Mouse (Mus musculus): Measurements from ENCODE around the gene Dnajb3. TPM values are rescaled to one million over a fixed set of nuclear protein-coding genes. Genes with fewer than 3 reads are reported as not detected.
"Not testable (repeated sequence)": the region's sequence is repeated elsewhere in the genome, so short reads cannot be mapped to it uniquely, and the experiment has no call there.

Gene Dnajb3
- polyA plus RNA-seq, 1 experiment from 2014 or later = 9.6 TPM

GRCm38 (mm10) chr1:88199996-88200395 lies 5.6 kb downstream of the Dnajb3 start:
- Histone ChIP-seq H3K4me1 (ENCODE audit: control insufficient read depth, insufficient read depth, low read length) (no peaks in the 10 kb centered on the region), H3K9ac (ENCODE audit: low read depth, low read length) (no peak overlapping the region), H3K4me2 (no peak overlapping the region), H3K9me3 (replicated peaks; ENCODE audit: control insufficient read depth, low read length) (no peaks in the 10 kb centered on the region), H3K36me3 (ENCODE audit: control insufficient read depth, insufficient read depth, low read length) (no peaks in the 10 kb centered on the region), H3K27ac (ENCODE audit: low read depth, low read length) (no peak overlapping the region), H3K4me3 (ENCODE audit: low read depth, low read length) (no peak overlapping the region), H3K27me3 (ENCODE audit: control insufficient read depth, insufficient read depth, low read length) (no peaks in the 10 kb centered on the region)
- no peak for ATAC-seq (replicated peaks; ENCODE audit: insufficient number of reproducible peaks, low FRiP score, low TSS enrichment)
- 57% methylated on average over 2 of the region's 2 CpGs for WGBS (ENCODE audit: insufficient replicate concordance)

DNA sequence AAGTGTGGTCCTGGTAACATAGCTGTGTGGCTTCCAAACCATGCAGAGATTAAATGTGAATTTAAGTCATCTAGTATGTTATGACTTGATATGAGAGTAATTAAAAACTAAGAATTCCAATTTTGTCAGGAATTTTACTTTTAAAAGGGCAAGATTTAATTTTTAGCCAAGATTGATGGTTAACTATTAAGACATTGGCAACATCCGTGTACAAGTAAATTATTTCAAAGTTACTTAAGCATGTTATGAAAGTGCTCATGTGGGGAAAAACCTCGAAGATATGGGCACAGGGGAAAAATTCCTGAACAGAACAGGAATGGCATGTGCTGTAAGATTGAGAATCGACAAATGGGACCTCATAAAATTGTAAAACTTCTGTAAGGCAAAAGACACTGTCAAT lies 8.1 kb downstream of the Dnajb3 start:
- ATAC-seq (replicated peaks; ENCODE audit: insufficient number of reproducible peaks, low FRiP score, low TSS enrichment) = no peak
- H3K27ac ChIP-seq (ENCODE audit: low read depth, low read length) = no peak overlapping the region
- 71% methylated on average over 3 of the region's 3 CpGs for WGBS (ENCODE audit: insufficient replicate concordance)

GRCm38 (mm10) chr1:88195687-88196086 lies 9.9 kb downstream of the Dnajb3 start:
- Histone ChIP-seq H3K4me3 (ENCODE audit: low read depth, low read length) (no peak overlapping the region), H3K36me3 (ENCODE audit: control insufficient read depth, insufficient read depth, low read length) (no peaks in the 10 kb centered on the region), H3K9ac (ENCODE audit: low read depth, low read length) (no peak overlapping the region), H3K4me2 (no peak overlapping the region), H3K27me3 (ENCODE audit: control insufficient read depth, insufficient read depth, low read length) (0 out of 2 replicates have a peak, but pooled peaks cover 2% of the 10 kb centered on the region), H3K4me1 (ENCODE audit: control insufficient read depth, insufficient read depth, low read length) (no peaks in the 10 kb centered on the region), H3K27ac (ENCODE audit: low read depth, low read length) (no peak overlapping the region), H3K9me3 (replicated peaks; ENCODE audit: control insufficient read depth, low read length) (no peaks in the 10 kb centered on the region)
- no peak for ATAC-seq (replicated peaks; ENCODE audit: insufficient number of reproducible peaks, low FRiP score, low TSS enrichment)
- 94% methylated on average over 1 of the region's 1 CpGs for WGBS (ENCODE audit: insufficient replicate concordance)

More for the DNA sequence above, 8.1 kb downstream of the Dnajb3 start:
- no peak overlapping the region for H3K4me2 ChIP-seq
- no peaks in the 10 kb centered on the region for H3K36me3 ChIP-seq (ENCODE audit: control insufficient read depth, insufficient read depth, low read length)
- no peak overlapping the region for H3K9ac ChIP-seq (ENCODE audit: low read depth, low read length)
- H3K27me3 ChIP-seq (ENCODE audit: control insufficient read depth, insufficient read depth, low read length) = 0 out of 2 replicates have a peak, but pooled peaks cover 2% of the 10 kb centered on the region
- H3K4me1 ChIP-seq (ENCODE audit: control insufficient read depth, insufficient read depth, low read length) = no peaks in the 10 kb centered on the region
- H3K9me3 ChIP-seq (replicated peaks; ENCODE audit: control insufficient read depth, low read length) = no peaks in the 10 kb centered on the region
- no peak overlapping the region for H3K4me3 ChIP-seq (ENCODE audit: low read depth, low read length)

DNA sequence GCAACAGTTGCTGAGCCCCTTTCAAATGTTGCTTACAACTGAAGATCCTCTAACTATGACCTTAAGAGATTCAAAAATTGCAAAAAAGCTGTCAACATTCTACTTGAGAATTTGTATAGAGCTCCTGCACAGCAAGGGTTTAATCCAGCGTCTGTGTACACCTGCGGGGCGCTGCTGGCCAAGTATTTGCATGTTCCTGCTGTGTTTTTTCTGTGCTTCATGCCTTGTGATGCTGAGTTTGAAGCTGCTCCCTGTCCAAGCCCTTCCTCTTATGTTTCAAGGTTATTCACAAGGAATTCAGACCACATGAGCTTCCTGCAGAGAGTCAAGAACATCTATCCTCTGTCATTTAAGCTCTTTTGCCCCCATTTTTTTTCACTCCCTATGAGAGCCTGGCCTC lies 13.4 kb downstream of the Dnajb3 start:
- no peak for ATAC-seq (replicated peaks; ENCODE audit: insufficient number of reproducible peaks, low FRiP score, low TSS enrichment)
- 61% methylated on average over 3 of the region's 3 CpGs for WGBS (ENCODE audit: insufficient replicate concordance)
- Histone ChIP-seq H3K36me3 (ENCODE audit: control insufficient read depth, insufficient read depth, low read length) (no peaks in the 10 kb centered on the region), H3K27me3 (ENCODE audit: control insufficient read depth, insufficient read depth, low read length) (0 out of 2 replicates have a peak, but pooled peaks cover 2% of the 10 kb centered on the region), H3K4me3 (ENCODE audit: low read depth, low read length) (no peak overlapping the region), H3K27ac (ENCODE audit: low read depth, low read length) (no peak overlapping the region), H3K9ac (ENCODE audit: low read depth, low read length) (no peak overlapping the region), H3K9me3 (replicated peaks; ENCODE audit: control insufficient read depth, low read length) (no peaks in the 10 kb centered on the region), H3K4me2 (no peak overlapping the region), H3K4me1 (ENCODE audit: control insufficient read depth, insufficient read depth, low read length) (no peaks in the 10 kb centered on the region)

DNA sequence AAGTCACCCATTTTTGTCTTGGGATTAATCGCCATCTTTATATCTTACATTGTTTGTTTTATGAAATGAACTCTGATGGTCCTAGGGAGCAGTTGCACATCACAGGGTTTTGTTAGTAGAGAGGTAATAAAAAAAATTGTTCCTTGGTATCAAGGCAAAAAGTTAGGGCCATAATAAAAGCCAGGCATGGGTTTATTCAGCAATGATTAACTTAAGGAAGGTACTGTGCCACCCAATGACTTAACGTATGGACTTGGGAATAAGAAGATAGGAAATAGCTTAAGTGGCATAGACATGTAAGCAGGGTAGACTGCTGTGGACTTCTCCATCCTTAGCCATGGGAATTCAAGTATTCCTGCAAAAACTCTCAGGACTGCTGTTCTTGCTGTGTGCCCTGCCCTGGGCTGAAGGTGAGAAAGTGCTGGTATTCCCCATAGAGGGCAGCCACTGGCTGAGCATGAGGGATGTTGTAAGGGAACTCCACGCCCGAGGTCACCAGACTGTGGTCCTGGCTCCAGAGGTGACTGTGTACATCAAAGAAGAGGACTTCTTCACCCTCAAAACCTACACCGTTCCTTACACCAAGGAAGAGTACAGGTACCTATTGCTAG lies 19.2 kb downstream of the Dnajb3 start:
- 78% methylated on average over 5 of the region's 5 CpGs for WGBS (ENCODE audit: insufficient replicate concordance)
- no peak overlapping the region for H3K9ac ChIP-seq (ENCODE audit: low read depth, low read length)
- H3K4me1 ChIP-seq (ENCODE audit: control insufficient read depth, insufficient read depth, low read length) = no peaks in the 10 kb centered on the region
- no peak overlapping the region for H3K27ac ChIP-seq (ENCODE audit: low read depth, low read length)
- H3K27me3 ChIP-seq (ENCODE audit: control insufficient read depth, insufficient read depth, low read length) = no peaks in the 10 kb centered on the region
- no peak overlapping the region for H3K4me3 ChIP-seq (ENCODE audit: low read depth, low read length)
- H3K9me3 ChIP-seq (replicated peaks; ENCODE audit: control insufficient read depth, low read length) = no peaks in the 10 kb centered on the region
- ATAC-seq (replicated peaks; ENCODE audit: insufficient number of reproducible peaks, low FRiP score, low TSS enrichment) = no peak
- H3K4me2 ChIP-seq = no peak overlapping the region
- H3K36me3 ChIP-seq (ENCODE audit: control insufficient read depth, insufficient read depth, low read length) = no peaks in the 10 kb centered on the region

DNA sequence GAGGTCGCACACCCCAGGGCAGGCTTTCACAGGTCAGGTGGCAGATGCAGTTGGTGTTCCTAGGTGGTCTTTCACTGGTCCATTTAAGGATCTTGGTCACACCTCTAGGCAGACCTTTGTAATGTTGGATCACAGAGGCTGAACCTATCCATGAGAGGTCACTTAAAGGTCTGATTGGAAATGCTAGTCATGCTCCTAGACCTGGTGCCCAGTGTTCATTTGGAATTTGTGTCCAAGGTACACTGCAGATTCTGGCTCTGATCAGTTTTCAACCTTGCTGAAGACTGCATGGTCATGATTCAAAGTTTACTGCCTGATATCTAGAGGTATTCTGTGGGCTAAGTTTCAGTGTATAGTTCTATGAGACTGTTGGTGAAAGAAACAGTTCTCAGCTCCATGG lies 25.9 kb downstream of the Dnajb3 start:
- Histone ChIP-seq H3K9me3 (replicated peaks; ENCODE audit: control insufficient read depth, low read length) (peaks cover 3% of the 10 kb centered on the region; the same call in 1 of the 2 replicates), H3K9ac (ENCODE audit: low read depth, low read length) (no peak overlapping the region), H3K4me1 (ENCODE audit: control insufficient read depth, insufficient read depth, low read length) (no peaks in the 10 kb centered on the region), H3K36me3 (ENCODE audit: control insufficient read depth, insufficient read depth, low read length) (no peaks in the 10 kb centered on the region), H3K27ac (ENCODE audit: low read depth, low read length) (no peak overlapping the region), H3K4me3 (ENCODE audit: low read depth, low read length) (no peak overlapping the region), H3K4me2 (no peak overlapping the region), H3K27me3 (ENCODE audit: control insufficient read depth, insufficient read depth, low read length) (no peaks in the 10 kb centered on the region)
- 79% methylated on average over 1 of the region's 1 CpGs for WGBS (ENCODE audit: insufficient replicate concordance)
- ATAC-seq (replicated peaks; ENCODE audit: insufficient number of reproducible peaks, low FRiP score, low TSS enrichment) = no peak

DNA sequence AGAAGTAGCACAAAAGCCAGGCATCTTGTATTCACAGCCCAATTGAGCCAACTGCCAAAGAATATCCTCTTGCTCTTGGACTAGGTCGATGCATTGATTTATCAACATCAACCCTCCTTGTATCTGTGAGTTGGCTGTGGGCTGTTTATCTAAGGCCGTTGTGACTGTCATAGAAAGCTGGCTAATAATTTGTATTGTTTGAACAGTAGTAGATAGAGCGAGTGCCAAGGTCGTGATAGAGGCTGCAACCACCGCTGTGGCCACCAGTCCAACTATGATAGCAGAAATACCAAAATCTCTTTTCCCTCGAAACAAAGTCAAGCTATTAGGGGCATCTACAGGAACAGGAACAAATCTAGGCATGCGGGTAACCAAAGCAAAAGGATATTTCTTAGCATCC lies 33.4 kb downstream of the Dnajb3 start:
- H3K36me3 ChIP-seq (ENCODE audit: control insufficient read depth, insufficient read depth, low read length); H3K9me3 ChIP-seq (replicated peaks; ENCODE audit: control insufficient read depth, low read length); H3K27me3 ChIP-seq (ENCODE audit: control insufficient read depth, insufficient read depth, low read length); ATAC-seq (replicated peaks; ENCODE audit: insufficient number of reproducible peaks, low FRiP score, low TSS enrichment); H3K9ac ChIP-seq (ENCODE audit: low read depth, low read length); H3K4me2 ChIP-seq; H3K4me1 ChIP-seq (ENCODE audit: control insufficient read depth, insufficient read depth, low read length); H3K27ac ChIP-seq (ENCODE audit: low read depth, low read length); H3K4me3 ChIP-seq (ENCODE audit: low read depth, low read length): not testable (repeated sequence)
- 81% methylated on average over 5 of the region's 7 CpGs for WGBS (ENCODE audit: insufficient replicate concordance)

DNA sequence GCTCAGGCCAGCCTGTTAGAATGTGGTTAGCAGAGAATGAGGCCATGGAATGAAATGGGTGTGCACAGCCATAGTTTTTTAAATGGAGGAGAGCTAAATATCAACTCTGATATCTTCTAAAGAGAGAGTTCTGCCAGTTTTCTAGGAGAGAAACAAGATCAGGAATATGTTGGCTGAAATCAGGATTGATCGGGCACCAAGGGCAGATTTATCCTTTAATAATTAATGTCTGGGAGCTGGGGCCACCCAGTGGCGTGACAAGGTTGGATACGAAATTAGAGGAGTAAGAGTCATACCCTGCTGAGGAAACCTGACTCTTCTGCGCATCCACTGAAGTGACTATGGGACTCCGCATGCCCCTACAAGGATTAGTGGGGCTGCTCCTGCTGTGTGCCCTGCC lies 39.9 kb downstream of the Dnajb3 start, which contains the start of gene Ugt1a5:
TSS of gene Ugt1a5 (plus strand) at position 302 of the 400 bp plus-strand sequence.
- no peak within 1 kb of the TSS for H3K9ac ChIP-seq (ENCODE audit: low read depth, low read length)
- no peaks in the 10 kb centered on the region for H3K9me3 ChIP-seq (replicated peaks; ENCODE audit: control insufficient read depth, low read length)
- H3K4me3 ChIP-seq (ENCODE audit: low read depth, low read length) = no peak within 1 kb of the TSS
- 74% methylated on average over 5 of the region's 5 CpGs for WGBS (ENCODE audit: insufficient replicate concordance)
- H3K27ac ChIP-seq (ENCODE audit: low read depth, low read length) = no peak within 1 kb of the TSS
- H3K4me1 ChIP-seq (ENCODE audit: control insufficient read depth, insufficient read depth, low read length) = no peaks in the 10 kb centered on the region
- no peak within 1 kb of the TSS for H3K4me2 ChIP-seq
- no peak for ATAC-seq (replicated peaks; ENCODE audit: insufficient number of reproducible peaks, low FRiP score, low TSS enrichment)
- no peaks in the 10 kb centered on the region for H3K27me3 ChIP-seq (ENCODE audit: control insufficient read depth, insufficient read depth, low read length)
- no peaks in the 10 kb centered on the region for H3K36me3 ChIP-seq (ENCODE audit: control insufficient read depth, insufficient read depth, low read length)

GRCm38 (mm10) chr1:88158430-88158829 lies 47.2 kb downstream of the Dnajb3 start:
- Histone ChIP-seq H3K4me3 (ENCODE audit: low read depth, low read length) (no peak overlapping the region), H3K4me1 (ENCODE audit: control insufficient read depth, insufficient read depth, low read length) (no peaks in the 10 kb centered on the region), H3K27ac (ENCODE audit: low read depth, low read length) (no peak overlapping the region), H3K9ac (ENCODE audit: low read depth, low read length) (no peak overlapping the region), H3K36me3 (ENCODE audit: control insufficient read depth, insufficient read depth, low read length) (no peaks in the 10 kb centered on the region), H3K27me3 (ENCODE audit: control insufficient read depth, insufficient read depth, low read length) (no peaks in the 10 kb centered on the region), H3K4me2 (no peak overlapping the region), H3K9me3 (replicated peaks; ENCODE audit: control insufficient read depth, low read length) (no peaks in the 10 kb centered on the region)
- WGBS (ENCODE audit: insufficient replicate concordance) = 81% methylated on average over 2 of the region's 2 CpGs
- ATAC-seq (replicated peaks; ENCODE audit: insufficient number of reproducible peaks, low FRiP score, low TSS enrichment) = no peak
